Mouse (Mus musculus): ENCODE measurements around the gene Ankfn1.

Gene Ankfn1

GRCm38 (mm10) chr11:89455647-89456231, 321.7 kb downstream of the Ankfn1 start:
- no peak for DNase-seq

- no peak for DNase-seq
Measured at GRCm38 (mm10) chr11:89454702-89455101, 322.8 kb downstream of the Ankfn1 start.

GRCm38 (mm10) chr11:89452862-89453261, 324.6 kb downstream of the Ankfn1 start:
- no peak for DNase-seq

DNA sequence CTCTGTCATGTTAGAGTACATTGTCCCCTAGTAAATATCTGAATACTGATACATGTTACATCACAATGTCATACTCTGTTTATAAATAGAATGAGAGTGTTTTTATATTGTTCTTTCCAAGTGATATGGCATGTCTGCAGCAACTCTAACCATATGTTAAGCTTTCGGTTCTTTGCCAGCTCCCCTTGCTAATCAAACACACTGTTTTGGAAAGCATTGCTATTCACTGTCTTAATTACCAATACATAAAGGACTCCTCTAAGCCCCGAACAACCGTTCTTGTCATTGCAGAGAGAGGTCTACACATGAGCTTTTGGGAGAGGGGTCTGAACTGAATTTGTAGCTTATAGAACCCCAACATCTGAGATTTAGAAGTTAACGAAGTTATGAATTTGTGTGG, 327.0 kb downstream of the Ankfn1 start:
- no peak for DNase-seq

- DNase-seq, result no peak
Measured at GRCm38 (mm10) chr11:89448986-89449385, 328.5 kb downstream of the Ankfn1 start.

DNA sequence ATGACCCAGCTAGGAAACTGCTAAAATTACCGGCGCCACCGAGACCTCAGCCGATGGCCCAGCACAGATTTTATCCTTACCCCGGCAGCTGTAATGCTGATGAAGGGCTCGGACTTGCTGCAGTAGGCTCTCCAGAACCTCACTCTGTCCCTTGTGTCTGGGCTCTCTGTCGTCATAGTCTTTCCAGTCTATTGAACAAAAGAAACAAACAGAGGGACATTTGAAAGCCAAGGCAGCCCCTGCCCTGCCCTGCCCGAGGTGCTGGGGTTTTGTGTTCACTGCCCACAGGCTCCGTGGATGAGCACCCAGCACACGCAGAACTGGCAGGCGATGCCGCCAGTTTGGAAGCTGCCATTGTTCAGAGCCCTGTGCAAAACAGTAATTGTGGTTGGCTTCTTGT, 330.0 kb downstream of the Ankfn1 start:
- no peak for DNase-seq

- DNase-seq, result no peak
Measured at GRCm38 (mm10) chr11:89440566-89440965, 336.9 kb downstream of the Ankfn1 start.

DNA sequence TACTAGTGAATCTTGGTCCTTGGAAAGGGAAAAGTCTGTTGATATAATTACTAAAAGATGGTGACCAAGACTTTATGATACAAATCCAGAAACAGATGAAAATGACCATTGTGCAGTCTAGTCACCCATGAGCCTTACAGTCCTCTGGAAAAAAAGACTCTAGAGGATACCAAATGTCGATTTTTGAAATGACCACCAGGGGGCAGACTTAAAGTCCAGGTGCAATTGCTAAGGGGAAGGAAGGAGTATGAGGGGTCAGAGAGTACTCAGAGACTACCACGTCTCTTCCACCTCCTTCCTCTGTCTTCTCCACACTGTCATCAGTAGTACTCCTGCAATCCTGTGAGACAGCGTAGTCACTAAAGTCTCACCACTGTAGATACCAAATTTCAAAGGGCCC, 353.1 kb downstream of the Ankfn1 start:
- no peak for DNase-seq

DNA sequence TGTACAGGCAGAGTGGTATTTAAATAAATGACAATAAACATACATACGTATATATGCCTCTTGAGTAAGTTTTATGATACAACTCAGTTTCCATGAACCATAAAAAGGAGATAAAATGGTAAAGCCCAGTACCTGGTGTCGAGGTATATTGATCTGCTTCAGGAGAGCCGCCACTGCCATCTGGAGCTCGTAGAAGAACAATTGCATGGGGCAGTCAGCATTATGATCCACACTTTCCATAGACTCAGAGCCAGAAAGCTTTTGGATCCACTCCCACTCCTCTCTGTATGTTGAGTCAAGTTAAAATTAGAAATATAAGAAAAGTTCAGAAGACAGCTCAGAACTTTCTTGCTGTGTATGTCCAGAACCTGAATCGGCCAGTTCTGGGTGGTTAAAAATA, 354.8 kb downstream of the Ankfn1 start:
- DNase-seq, result no peak

- no peak for DNase-seq
Measured at GRCm38 (mm10) chr11:89420767-89421438, 356.6 kb downstream of the Ankfn1 start.

GRCm38 (mm10) chr11:89419863-89420262, 357.6 kb downstream of the Ankfn1 start:
- no peak for DNase-seq

- DNase-seq, result no peak
Measured at GRCm38 (mm10) chr11:89418644-89419043, 358.8 kb downstream of the Ankfn1 start.

DNA sequence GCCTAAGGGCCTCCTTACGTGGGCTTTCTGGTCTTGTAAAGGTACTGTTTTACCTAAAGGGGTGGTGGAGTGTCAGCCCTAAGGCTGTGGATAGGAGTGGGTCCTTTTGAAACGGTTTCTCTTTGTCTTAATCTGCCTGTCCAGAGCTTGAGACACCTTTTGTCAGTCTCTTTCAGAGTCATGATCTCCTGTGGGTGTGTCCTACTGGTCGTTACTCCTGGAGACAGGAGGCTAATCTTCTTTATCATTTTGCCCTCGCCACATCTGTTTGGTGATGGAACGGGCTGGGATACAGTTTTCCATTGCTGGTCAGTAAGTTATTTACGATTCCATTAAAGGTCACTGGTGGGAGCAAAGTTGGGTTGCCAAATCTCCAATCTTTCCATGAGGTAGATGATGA, 360.7 kb downstream of the Ankfn1 start:
- no peak for DNase-seq

DNA sequence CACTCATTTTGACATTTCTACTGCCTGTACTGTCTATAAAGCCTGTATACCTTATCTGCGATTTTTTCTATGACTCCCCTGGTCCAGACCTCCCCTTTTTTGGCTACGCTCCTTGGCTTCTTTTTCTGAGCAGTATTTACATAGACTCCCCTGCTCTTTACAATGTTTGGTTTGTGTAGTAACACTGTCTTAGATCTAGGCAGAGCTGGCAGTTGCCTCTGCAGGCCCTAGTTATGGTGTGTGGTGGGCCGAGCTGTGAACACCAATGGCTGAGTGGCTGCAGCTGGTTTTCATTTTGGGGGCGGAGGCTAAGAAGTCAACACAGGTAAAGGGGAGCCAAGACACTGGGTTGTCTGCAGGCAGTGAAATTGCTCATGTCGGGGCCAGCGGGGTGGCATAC, 368.7 kb downstream of the Ankfn1 start:
- no peak for DNase-seq

GRCm38 (mm10) chr11:89404489-89404888, 373.0 kb downstream of the Ankfn1 start:
- DNase-seq, result no peak

DNA sequence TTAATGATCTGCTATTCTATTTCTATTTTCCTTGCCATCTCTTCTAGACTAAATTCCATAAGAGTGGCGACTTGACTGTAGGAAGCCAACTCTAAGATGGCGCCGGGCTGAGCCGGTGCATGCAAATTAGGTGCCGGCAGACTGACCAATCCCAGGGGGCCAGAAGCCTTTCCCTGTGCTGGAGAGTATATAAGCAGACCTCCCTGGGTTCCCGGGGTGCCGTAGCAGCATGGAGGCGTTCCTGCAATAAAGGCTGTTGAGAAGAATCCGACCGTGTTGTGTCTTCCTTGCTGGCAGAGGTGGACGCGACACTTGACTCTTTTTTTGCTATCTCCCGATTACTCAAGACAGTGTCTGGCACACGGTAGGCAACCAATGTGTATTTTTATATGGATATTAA, 374.0 kb downstream of the Ankfn1 start:
- DNase-seq, result no peak

- no peak for DNase-seq
Measured at GRCm38 (mm10) chr11:89388851-89389250, 388.6 kb downstream of the Ankfn1 start.

GRCm38 (mm10) chr11:89382634-89383009, 394.8 kb downstream of the Ankfn1 start:
- no peak for DNase-seq

- DNase-seq, result no peak
Measured at GRCm38 (mm10) chr11:89381782-89382633, 395.4 kb downstream of the Ankfn1 start.

- DNase-seq, result no peak
Measured at GRCm38 (mm10) chr11:89370941-89371340, 406.5 kb downstream of the Ankfn1 start.

- DNase-seq, result no peak
Measured at GRCm38 (mm10) chr11:89370373-89370772, 407.1 kb downstream of the Ankfn1 start.

DNA sequence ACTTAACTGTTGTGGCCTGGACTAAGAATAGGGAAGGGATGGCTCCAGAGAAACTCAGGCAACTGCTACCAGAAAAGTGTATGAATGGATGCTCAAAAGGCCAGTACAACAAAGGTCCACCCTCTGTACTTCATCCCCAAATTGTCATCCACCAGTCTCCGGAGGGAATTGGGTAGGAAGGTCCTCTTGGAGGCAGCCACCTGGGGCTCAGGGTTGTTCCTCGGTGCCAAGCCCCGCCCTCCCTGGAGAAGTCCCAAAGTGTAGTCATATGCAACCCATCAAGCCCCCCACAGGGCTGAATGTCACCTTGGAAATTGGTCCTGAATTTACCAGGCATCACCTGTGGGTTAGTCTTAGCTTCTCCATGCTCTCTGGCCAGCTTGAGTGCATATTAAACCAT, 413.5 kb downstream of the Ankfn1 start:
- no peak for DNase-seq

DNA sequence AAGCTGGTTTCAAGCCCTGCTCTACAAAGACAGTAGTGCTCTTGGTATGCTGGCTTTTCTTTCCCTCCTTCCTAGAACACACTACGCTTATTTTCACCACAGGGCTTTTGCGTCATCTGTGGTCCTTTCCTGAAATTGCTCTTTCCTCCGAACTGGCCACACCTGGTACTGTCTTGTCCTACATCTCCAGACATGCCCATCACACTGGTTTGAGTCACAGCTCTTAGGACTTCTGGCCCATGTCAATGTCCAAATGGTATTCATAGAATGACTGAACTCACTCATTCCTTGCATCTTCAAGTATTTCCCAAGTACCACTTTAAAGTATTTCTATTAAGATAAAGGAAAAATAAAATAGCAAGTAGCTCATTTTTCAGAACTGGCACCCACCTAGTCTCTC, 416.6 kb downstream of the Ankfn1 start:
- DNase-seq, result no peak

GRCm38 (mm10) chr11:89358546-89358945, 418.9 kb downstream of the Ankfn1 start:
- DNase-seq, result no peak

Measured in cerebellum, postnatal 36 days (tissue).